Mouse (Mus musculus) bone marrow macrophage, adult 2 months (primary cell): ENCODE data around the gene Efcab11.

Experiments used
- CTCF ChIP-seq: IDR thresholded peaks from 2 replicates; pipeline ENCODE4 v1.5.1; 2012; ENCODE audit warnings: low read depth, mild to moderate bottlenecking, low read length, moderate library complexity
- POLR2A ChIP-seq: IDR thresholded peaks from 2 replicates; pipeline ENCODE4 v1.6.1; 2012; ENCODE audit warnings: mild to moderate bottlenecking, low read depth, low read length, borderline replicate concordance

GRCm38 (mm10) chr12:99773636-99774193 lies 110.5 kb downstream of the Efcab11 start:
- no peak for TF ChIP-seq CTCF
- TF ChIP-seq POLR2A: no peak
